Mouse (Mus musculus): ENCODE results near the gene Kcnq1.

DNA sequence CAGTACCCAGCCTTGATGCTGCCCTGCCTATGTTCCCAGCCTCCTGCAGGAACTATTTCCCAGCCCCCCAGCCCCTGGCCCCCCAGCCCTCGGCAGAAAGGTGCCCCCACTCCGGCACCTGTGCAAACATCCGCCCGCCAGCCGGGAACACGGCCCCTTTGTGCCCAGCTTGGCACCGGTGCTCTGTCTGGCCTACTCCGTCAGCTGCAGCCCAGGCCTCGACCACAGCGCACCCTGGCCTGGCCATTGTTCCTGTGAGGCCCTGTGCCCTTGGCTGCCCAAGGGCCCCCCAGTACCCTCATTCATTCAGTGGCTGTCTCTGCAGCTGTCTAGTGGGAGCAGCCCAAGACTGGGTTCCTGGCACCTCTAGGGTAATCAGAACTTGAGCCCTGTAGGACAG is 80.2 kb downstream of the Kcnq1 start:
- TF ChIP-seq MAFK (IDR thresholded peaks at IDR 0.05; ENCODE audit: insufficient read depth, low read depth, low read length) (no peak), HCFC1 (IDR thresholded peaks at IDR 0.05; ENCODE audit: borderline replicate concordance, insufficient read depth, low read length) (no peak), ZNF384 (IDR thresholded peaks at IDR 0.05; ENCODE audit: low read depth, low read length) (no peak), ZC3H11A (IDR thresholded peaks at IDR 0.05; ENCODE audit: borderline replicate concordance, low read depth, low read length) (no peak)

Data from ES-E14 (cell line).